Mouse (Mus musculus) bone marrow macrophage, adult 2 months (primary cell): ENCODE results near the gene Dennd5a. TPM values are rescaled to one million over a fixed set of nuclear protein-coding genes. Genes with fewer than 3 reads are reported as not detected.

ENCODE experiments used
- H3K27ac ChIP-seq: 2 replicates; pipeline ENCODE4 v1.5.1; 2012; ENCODE audit warnings: low read depth, low read length; ENCODE audit not compliant: insufficient read depth
- H3K4me1 ChIP-seq: 2 replicates; pipeline ENCODE4 v1.6.1; 2012; ENCODE audit warnings: low read length; ENCODE audit not compliant: control insufficient read depth, insufficient read depth
- H3K4me3 ChIP-seq: 2 replicates; pipeline ENCODE4 v1.5.1; 2012; ENCODE audit warnings: mild to moderate bottlenecking, low read length, moderate library complexity; ENCODE audit not compliant: insufficient read depth
- CTCF ChIP-seq: IDR thresholded peaks from 2 replicates; pipeline ENCODE4 v1.5.1; 2012; ENCODE audit warnings: low read depth, mild to moderate bottlenecking, low read length, moderate library complexity
- POLR2A ChIP-seq: IDR thresholded peaks from 2 replicates; pipeline ENCODE4 v1.6.1; 2012; ENCODE audit warnings: mild to moderate bottlenecking, low read depth, low read length, borderline replicate concordance
- polyA plus RNA-seq: library from polyadenylated mRNA; stranded (reverse); fragments of >200 nt; gene quantifications from 2 replicates; pipeline ENCODE4 v1.2.4, GENCODE M21; 2012; ENCODE audit not compliant: missing spikeins, insufficient read depth, insufficient read length

Dennd5a gene
- polyA plus RNA-seq, 1 experiment = 159 TPM

- Histone ChIP-seq H3K4me3 (no peak overlapping the region), H3K27ac (no peak overlapping the region), H3K4me1 (peaks cover 2% of the 10 kb centered on the region; the same call in 1 of the 2 replicates)
- TF ChIP-seq POLR2A = no peak
- TF ChIP-seq CTCF = no peak
These were observed 71.0 kb downstream of the Dennd5a start for GRCm38 (mm10) chr7:109889300-109889699.

- H3K27ac ChIP-seq = no peak overlapping the region
- TF ChIP-seq CTCF (no peak), POLR2A (no peak)
- H3K4me3 ChIP-seq = no peak overlapping the region
- H3K4me1 ChIP-seq = peaks cover 2% of the 10 kb centered on the region; the same call in 1 of the 2 replicates
These were observed 74.0 kb downstream of the Dennd5a start for GRCm38 (mm10) chr7:109886249-109886648.

GRCm38 (mm10) chr7:109882574-109882973, 77.7 kb downstream of the Dennd5a start:
- Histone ChIP-seq H3K4me3 (no peak overlapping the region), H3K27ac (no peak overlapping the region), H3K4me1 (peaks cover 6% of the 10 kb centered on the region; the same call in 1 of the 2 replicates)
- no peak for TF ChIP-seq POLR2A
- no peak for TF ChIP-seq CTCF

- TF ChIP-seq CTCF (no peak), POLR2A (no peak)
- no peak overlapping the region for H3K4me3 ChIP-seq
These were observed 78.6 kb downstream of the Dennd5a start for GRCm38 (mm10) chr7:109881561-109882099.

GRCm38 (mm10) chr7:109879158-109879557, 81.1 kb downstream of the Dennd5a start:
- H3K4me3 ChIP-seq = no peak overlapping the region
- TF ChIP-seq CTCF (no peak), POLR2A (no peak)

More at GRCm38 (mm10) chr7:109881561-109882099, 78.6 kb downstream of the Dennd5a start:
- H3K4me1 ChIP-seq = peaks cover 6% of the 10 kb centered on the region; the same call in 1 of the 2 replicates
- no peak overlapping the region for H3K27ac ChIP-seq

GRCm38 (mm10) chr7:109876085-109876484, 84.2 kb downstream of the Dennd5a start:
- H3K4me1 ChIP-seq = peaks cover 6% of the 10 kb centered on the region; the same call in 1 of the 2 replicates
- no peak overlapping the region for H3K27ac ChIP-seq
- TF ChIP-seq CTCF (no peak), POLR2A (no peak)
- no peak overlapping the region for H3K4me3 ChIP-seq

More at GRCm38 (mm10) chr7:109879158-109879557, 81.1 kb downstream of the Dennd5a start:
- H3K27ac ChIP-seq = no peak overlapping the region
- peaks cover 6% of the 10 kb centered on the region; the same call in 1 of the 2 replicates for H3K4me1 ChIP-seq

- no peak for TF ChIP-seq CTCF
- TF ChIP-seq POLR2A = no peak
- no peak overlapping the region for H3K4me3 ChIP-seq
- H3K4me1 ChIP-seq = peaks cover 6% of the 10 kb centered on the region; the same call in 1 of the 2 replicates
- H3K27ac ChIP-seq = no peak overlapping the region
These were observed 84.7 kb downstream of the Dennd5a start for GRCm38 (mm10) chr7:109875598-109875997.

GRCm38 (mm10) chr7:109875033-109875432, 85.2 kb downstream of the Dennd5a start:
- H3K27ac ChIP-seq = no peak overlapping the region
- no peak for TF ChIP-seq CTCF
- H3K4me3 ChIP-seq = no peak overlapping the region
- peaks cover 6% of the 10 kb centered on the region; the same call in 1 of the 2 replicates for H3K4me1 ChIP-seq

GRCm38 (mm10) chr7:109873170-109873569, 87.1 kb downstream of the Dennd5a start:
- H3K4me1 ChIP-seq = no peaks in the 10 kb centered on the region
- no peak for TF ChIP-seq CTCF
- no peak for TF ChIP-seq POLR2A
- no peak overlapping the region for H3K27ac ChIP-seq
- H3K4me3 ChIP-seq = no peak overlapping the region

GRCm38 (mm10) chr7:109871232-109871631, 89.0 kb downstream of the Dennd5a start:
- TF ChIP-seq CTCF (no peak), POLR2A (no peak)

More at GRCm38 (mm10) chr7:109871232-109871631, 89.0 kb downstream of the Dennd5a start:
- Histone ChIP-seq H3K27ac (no peak overlapping the region), H3K4me3 (no peak overlapping the region), H3K4me1 (no peaks in the 10 kb centered on the region)
